Mouse (Mus musculus) regulatory T cell (primary cell): ENCODE measurements at regions not wholly inside any gene's neighbourhood (a gene's known extent, or its start where the extent isn't known, plus 50 kb on each side); places are given as distances from the start of the nearest gene placed in this dataset.
"Not testable (repeated sequence)": the region's sequence is repeated elsewhere in the genome, so short reads cannot be mapped to it uniquely, and the experiment has no call there.

ENCODE experiments used
- in situ Hi-C: fragments of 300-600 bp; cut with MboI, MseI; formaldehyde crosslinking; loops from one replicate; pipeline ENCODE4 v1.15.1; 2025; ENCODE audit warnings: high pct_unique_total_duplicates

DNA sequence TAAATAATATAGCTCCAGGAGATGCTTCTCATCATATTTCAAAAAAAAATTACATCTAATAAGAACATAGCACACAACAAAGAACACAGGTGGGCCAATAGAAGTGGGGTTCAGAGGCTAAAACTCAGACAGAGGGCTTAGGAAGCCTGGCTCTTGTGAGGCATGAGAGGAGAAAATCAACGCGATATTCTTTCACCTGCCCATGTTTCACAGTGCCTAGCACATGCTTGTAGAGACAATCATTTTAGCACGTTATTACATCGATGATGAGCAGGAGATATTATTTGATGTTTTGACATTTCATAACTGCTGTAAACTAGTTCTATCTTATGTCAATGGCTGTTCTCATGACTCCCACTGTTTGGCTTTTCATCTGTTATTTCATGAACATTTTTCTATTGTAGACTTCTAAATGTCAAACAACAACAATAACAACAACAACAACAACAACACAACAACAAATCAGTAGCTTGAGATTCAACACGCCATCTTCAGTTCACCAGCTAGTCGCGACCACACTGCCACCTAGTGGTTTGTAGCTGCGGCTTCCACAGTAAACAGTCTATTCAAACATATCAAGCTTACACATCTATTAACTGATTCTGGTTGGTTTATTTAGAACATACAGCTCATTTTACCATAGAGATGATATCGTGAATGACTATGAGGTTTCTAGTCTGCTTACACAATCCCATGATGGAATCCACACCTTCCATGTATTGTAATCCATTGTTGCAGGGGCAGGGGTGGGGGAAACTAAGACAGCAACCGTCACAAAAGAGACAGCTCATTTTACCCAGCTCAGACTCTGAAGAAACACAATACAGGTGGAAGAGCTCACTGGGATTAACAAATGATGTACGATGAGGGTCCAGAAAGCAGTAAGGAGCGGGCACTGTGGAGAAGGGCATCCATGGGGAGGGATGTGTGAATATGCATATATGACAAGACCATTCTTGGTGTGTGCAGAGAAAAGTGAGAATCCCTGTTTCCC, 60.5 kb upstream of the Tmem200a start:
- in situ Hi-C loops, result loop anchor here (5.0 to 25.0 kb wide), 2 partner anchors 462 to 902 kb away; no protein-coding TSS in a partner anchor

DNA sequence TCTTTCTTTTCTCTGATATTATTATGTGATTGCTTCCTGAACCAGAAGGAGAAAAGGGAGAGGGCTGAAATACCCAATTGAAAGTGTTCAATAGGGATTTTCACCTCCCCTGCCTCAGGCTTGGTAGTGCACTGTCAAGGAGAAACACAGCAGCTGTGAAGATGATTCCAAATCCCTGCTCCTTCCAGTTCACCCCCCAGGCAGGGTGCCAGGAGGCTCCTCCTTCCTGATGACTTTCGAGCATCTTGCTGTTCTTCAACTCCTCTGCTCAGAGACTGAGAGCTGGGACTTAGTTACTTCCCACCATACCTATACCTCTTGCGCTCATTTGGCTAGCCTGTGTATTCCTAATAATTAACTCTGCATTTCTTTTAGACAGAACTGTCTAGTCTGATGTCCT, 73.7 kb upstream of the Tmem200a start:
- in situ Hi-C loops, result no loop called here

DNA sequence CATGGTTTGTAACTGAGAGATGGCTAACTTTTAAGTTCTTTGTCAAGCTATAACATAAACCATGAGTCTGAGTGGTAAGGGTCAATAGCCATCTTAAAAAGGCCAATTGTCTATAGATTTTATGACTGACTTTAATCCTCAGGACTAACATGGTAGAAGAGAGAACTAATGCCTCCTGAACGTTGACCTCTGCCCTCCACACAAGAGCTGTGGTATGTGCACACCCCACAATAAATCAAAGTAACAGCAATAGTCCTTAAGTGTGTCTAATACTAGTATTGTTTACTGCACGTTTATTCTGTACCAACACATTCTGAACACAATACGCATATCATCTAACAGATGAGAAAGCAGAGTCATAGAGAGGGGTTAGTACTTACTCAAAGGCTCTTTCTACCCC, 70.7 kb upstream of the Samd3 start:
- in situ Hi-C loops, result no loop called here

DNA sequence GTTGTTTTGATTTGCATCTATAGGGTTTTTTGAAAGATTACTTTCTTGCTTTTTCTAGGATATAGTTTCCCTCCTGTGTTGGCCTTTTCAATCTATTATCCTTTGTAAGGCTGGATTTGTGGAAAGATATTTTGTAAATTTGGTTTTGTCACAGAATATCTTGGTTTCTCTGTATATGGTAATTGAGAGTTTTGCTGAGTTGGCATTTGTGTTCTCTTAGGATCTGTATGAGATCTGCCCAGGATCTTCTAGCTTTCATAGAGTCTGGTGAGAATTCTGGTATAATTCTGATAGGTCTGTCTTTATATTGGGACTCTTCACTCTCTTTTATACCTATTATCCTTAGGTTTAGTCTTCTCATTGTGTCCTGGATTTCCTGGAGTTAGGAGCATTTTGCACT, 68.4 kb upstream of the Samd3 start:
- in situ Hi-C loops, result not testable (repeated sequence)

DNA sequence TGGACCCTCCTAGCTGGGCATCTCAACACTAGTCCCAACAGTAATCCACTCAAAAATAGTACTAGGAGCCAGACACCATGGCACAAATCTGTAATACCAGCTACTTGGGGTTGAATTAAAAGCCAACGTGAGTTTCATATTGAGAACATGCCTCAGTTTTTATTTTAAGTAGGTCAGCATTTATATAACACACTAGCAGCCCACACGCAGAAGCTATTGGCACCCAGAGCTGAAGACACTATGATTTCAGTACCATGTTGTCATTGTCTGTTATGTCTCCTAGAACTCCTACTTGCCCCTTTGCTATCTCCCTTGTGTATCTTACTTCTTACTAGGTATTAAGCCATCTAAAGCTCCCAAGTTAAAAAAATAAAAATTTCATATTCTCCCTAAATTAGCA, 65.0 kb upstream of the Samd3 start:
- in situ Hi-C loops, result no loop called here

DNA sequence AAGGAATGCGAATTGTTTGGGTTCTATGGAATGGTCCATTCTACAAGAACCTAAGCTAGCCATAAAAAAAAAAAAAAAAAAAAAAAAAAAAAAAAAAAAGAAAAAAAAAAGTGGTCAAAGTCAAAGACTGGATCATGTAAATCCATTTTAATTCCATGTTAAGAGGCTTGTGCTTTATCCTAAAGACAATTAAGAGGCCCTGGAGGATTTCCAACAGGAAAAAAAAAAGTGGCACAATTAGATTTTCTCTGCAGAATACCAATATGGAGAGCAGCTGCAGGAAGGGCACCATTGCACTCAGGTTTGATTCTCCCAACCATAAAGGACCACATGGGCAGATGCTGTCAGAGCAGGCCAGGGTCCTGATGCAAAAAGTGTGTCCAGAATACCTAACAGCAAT, 51.9 kb upstream of the Samd3 start:
- in situ Hi-C loops, result no loop called here

DNA sequence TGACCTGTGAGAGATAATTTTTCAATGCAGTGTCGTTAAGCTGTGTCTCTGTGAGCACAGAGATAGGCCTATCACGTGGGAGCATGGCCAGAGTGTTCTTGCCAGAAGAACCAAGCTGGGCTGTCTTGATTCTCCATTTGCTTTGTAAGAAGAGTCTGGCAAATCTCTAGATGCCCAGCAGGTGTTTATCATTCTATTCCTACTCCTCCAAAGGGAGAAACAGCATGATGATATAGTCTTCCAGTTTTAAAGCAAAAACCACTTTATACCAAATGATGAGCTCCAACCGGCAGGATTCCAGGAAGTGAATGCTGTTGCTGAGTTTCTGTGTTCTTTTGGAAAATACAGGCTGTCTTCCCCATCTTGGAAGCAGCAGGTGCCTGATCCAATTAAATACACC, 51.2 kb upstream of the Samd3 start:
- in situ Hi-C loops, result no loop called here
